Mouse (Mus musculus) left cerebral cortex, postnatal 14 days (tissue): ENCODE data around the gene Gm17727. TPM values are rescaled to one million over a fixed set of nuclear protein-coding genes. Genes with fewer than 3 reads are reported as not detected.
"Not testable (repeated sequence)": the region's sequence is repeated elsewhere in the genome, so short reads cannot be mapped to it uniquely, and the experiment has no call there.

ENCODE experiments used
- DNase-seq, 2 experiments: peaks; one replicate each; pipeline ENCODE4 v3.0.0; 2021 to 2022; ENCODE audit warnings: low spot score in 2 of 2, mixed read lengths in 1 of 2
- intact Hi-C: fragments of 180-260 bp; cut with DNase I; formaldehyde crosslinking; loops from one replicate; pipeline ENCODE4 v1.15.1; 2025
- long read RNA-seq, 2 experiments: library from polyadenylated mRNA; stranded (forward); transcript quantifications; one replicate each; pipeline ENCODE4 v2.0.0; 2021
- total RNA-seq, 2 experiments: library from RNA; stranded (reverse); gene quantifications; 2 replicates each; pipeline ENCODE4 v1.2.3; 2021

Gene Gm17727
- not detected for total RNA-seq
- long read RNA-seq, experiment 1, result 0 reads
- long read RNA-seq, experiment 2, result 0 reads

GRCm38 (mm10) chr9:35778009-35778408 is at the start of gene Gm17727:
Gene Gm17727, minus strand, starts transcription at chr9:35778109.
- intact Hi-C loops, result no loop called here
- DNase-seq, result no peak

GRCm38 (mm10) chr9:35817881-35818280 is 40.0 kb upstream of the Gm17727 start:
- DNase-seq, intact Hi-C loops: not testable (repeated sequence)

- intact Hi-C loops, result no loop called here
- no peak for DNase-seq
Observed at GRCm38 (mm10) chr9:35798146-35798545, 20.2 kb upstream of the Gm17727 start.

- no peak for DNase-seq
- intact Hi-C loops, result no loop called here
Observed at GRCm38 (mm10) chr9:35790001-35790400, 12.1 kb upstream of the Gm17727 start, which contains the start of the genes Gm27235 and D730048I06Rik. Gene Gm27235, minus strand, starts transcription at chr9:35790101. Gene D730048I06Rik, minus strand, starts transcription at chr9:35790112.

- no peak for DNase-seq
- intact Hi-C loops, result no loop called here
Observed at GRCm38 (mm10) chr9:35756843-35757242, 21.1 kb downstream of the Gm17727 start.

GRCm38 (mm10) chr9:35740749-35741148 is 37.2 kb downstream of the Gm17727 start, which contains the start of gene Gm17677:
Gene Gm17677, plus strand, starts transcription at chr9:35741049.
- no peak for DNase-seq
- intact Hi-C loops, result no loop called here

Other genes with a start within 250 kb of the Gm17727 start
- 10 to 100 TPM; 13.6 to 14.3 TPM for gene Ddx25, start 219.6 kb downstream of the Gm17727 start, total RNA-seq
- gene Pus3, start 219.5 kb downstream of the Gm17727 start, total RNA-seq, result 10 to 100 TPM; 10.6 to 11.1 TPM
- gene Pate2, start 207.8 kb downstream of the Gm17727 start, total RNA-seq, result under 1 TPM; 0.59 to 0.64 TPM
- gene Hyls1, start 207.7 kb downstream of the Gm17727 start, total RNA-seq, result 1 to 10 TPM; 7.3 to 8.8 TPM
- gene Pate4, start 166.2 kb downstream of the Gm17727 start, total RNA-seq, result not detected
- not detected for gene Pate3, start 129.9 kb downstream of the Gm17727 start, total RNA-seq
- not detected for gene Pate1, start 90.7 kb downstream of the Gm17727 start, total RNA-seq
- not detected for gene Gm17677, start 37.1 kb downstream of the Gm17727 start, total RNA-seq
- gene Gm27235, start 12.0 kb upstream of the Gm17727 start, total RNA-seq, result not detected
- not detected for gene D730048I06Rik, start 12.0 kb upstream of the Gm17727 start, total RNA-seq
- not detected for gene 9230110F15Rik, start 66.0 kb upstream of the Gm17727 start, total RNA-seq
- not detected for gene 9230113P08Rik, start 130.3 kb upstream of the Gm17727 start, total RNA-seq